Comparison of ENCODE assay signal across 14 mouse cellular contexts in the genomic region with DNA sequence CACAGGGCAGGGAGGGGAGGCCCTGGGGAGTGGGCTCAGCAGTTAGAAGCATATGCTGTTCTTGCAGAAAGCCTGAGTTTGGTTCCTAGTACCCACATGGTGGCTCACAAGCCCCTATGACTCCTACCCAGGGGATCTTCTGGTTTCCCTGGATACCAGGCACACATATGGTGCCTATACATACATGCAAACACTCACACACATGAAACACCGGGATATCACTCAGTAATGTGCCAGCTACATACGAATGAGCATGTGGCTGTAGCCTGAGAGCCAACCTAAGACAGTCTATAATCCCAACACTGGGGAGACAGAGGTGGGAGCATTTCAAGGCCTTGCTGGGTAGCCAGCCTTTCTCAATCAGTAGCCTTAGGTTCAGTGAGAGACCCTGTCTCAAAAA. TPM values are rescaled to one million over a fixed set of nuclear protein-coding genes. Genes with fewer than 3 reads are reported as not detected.
A peak's percentile ranks its signal among the peaks of the same experiment; 100 is the strongest.
DNase-seq lines count a peak whose midpoint lies in the region; ATAC-seq and TF ChIP-seq lines count a peak whose summit lies in the region.
"Had no signal": no experiment of that assay in that cellular context is flagged by ENCODE, and none has a peak within 500 bp of the region (broad histone marks: within the 10 kb centered on the region; RNA-seq: fewer than 3 reads in every experiment).

No protein-coding gene starts in this region.

- no peak for DNase-seq in kidney, postnatal 36 days
- no peak for DNase-seq in testis, postnatal 10 days (ENCODE audit: low spot score)
- no peak for DNase-seq in spleen, postnatal 36 days (ENCODE audit: low spot score in 2 of 2)
- no peak for DNase-seq in kidney, adult 2 months
- DNase-seq: B cell, adult 2 months; kidney, adult 9 months; right cerebral cortex, postnatal 14 days had no signal

- H3K4me1 ChIP-seq in kidney, embryonic 16.5 days (ENCODE audit: insufficient read depth, low read length), result peaks cover 8% of the 10 kb centered on the region; the same call in 1 of the 2 replicates
- peaks cover 24% of the 10 kb centered on the region for H3K4me1 ChIP-seq in embryonic facial prominence, embryonic 13.5 days
- peaks cover 23% of the 10 kb centered on the region for H3K4me1 ChIP-seq in hindbrain, embryonic 12.5 days
- peaks cover 15% of the 10 kb centered on the region for H3K4me1 ChIP-seq in limb, embryonic 15.5 days
- H3K4me1 ChIP-seq in kidney, adult 2 months (ENCODE audit: control insufficient read depth, insufficient read depth, low read length), result no peaks in the 10 kb centered on the region

- no peaks in the 10 kb centered on the region for H3K9me3 ChIP-seq in kidney, embryonic 16.5 days (ENCODE audit: low read length)
- no peaks in the 10 kb centered on the region for H3K9me3 ChIP-seq in embryonic facial prominence, embryonic 13.5 days
- no peaks in the 10 kb centered on the region for H3K9me3 ChIP-seq in hindbrain, embryonic 12.5 days (replicated peaks)
- no peaks in the 10 kb centered on the region for H3K9me3 ChIP-seq in limb, embryonic 15.5 days
- H3K9me3 ChIP-seq: G1E; liver, embryonic 15.5 days had no signal

- no peak overlapping the region for H3K4me3 ChIP-seq in kidney, embryonic 16.5 days (ENCODE audit: low read length)
- H3K4me3 ChIP-seq in embryonic facial prominence, embryonic 13.5 days, result peak overlapping the region; percentile 37; the same call in 1 of the 2 replicates
- no peak overlapping the region for H3K4me3 ChIP-seq in hindbrain, embryonic 12.5 days
- H3K4me3 ChIP-seq in limb, embryonic 15.5 days, result no peak overlapping the region
- no peak overlapping the region for H3K4me3 ChIP-seq in kidney, adult 2 months (ENCODE audit: insufficient read depth, low read depth, low read length)
- H3K4me3 ChIP-seq: liver, embryonic 15.5 days had no signal

- 90% methylated on average over 2 of the region's 2 CpGs for WGBS in kidney, embryonic 16.5 days
- 86% methylated on average over 2 of the region's 2 CpGs for WGBS in embryonic facial prominence, embryonic 13.5 days
- WGBS in hindbrain, embryonic 12.5 days, result 69% methylated on average over 2 of the region's 2 CpGs
- WGBS in limb, embryonic 15.5 days, result 89% methylated on average over 2 of the region's 2 CpGs
- WGBS in kidney, adult 2 months, result 96% methylated on average over 2 of the region's 2 CpGs

- ATAC-seq in kidney, embryonic 16.5 days (ENCODE audit: low FRiP score, low TSS enrichment), result no peak
- ATAC-seq in embryonic facial prominence, embryonic 13.5 days (ENCODE audit: insufficient number of reproducible peaks, insufficient read depth, low FRiP score, low TSS enrichment, low read depth), result no peak
- peak; percentile 64 for ATAC-seq in hindbrain, embryonic 12.5 days (ENCODE audit: low FRiP score)
- no peak for ATAC-seq in limb, embryonic 15.5 days (ENCODE audit: insufficient number of reproducible peaks, low FRiP score, low TSS enrichment, low read depth)

- no peaks in the 10 kb centered on the region for H3K36me3 ChIP-seq in kidney, embryonic 16.5 days (ENCODE audit: insufficient read depth, low read length)
- no peaks in the 10 kb centered on the region for H3K36me3 ChIP-seq in embryonic facial prominence, embryonic 13.5 days
- no peaks in the 10 kb centered on the region for H3K36me3 ChIP-seq in hindbrain, embryonic 12.5 days
- no peaks in the 10 kb centered on the region for H3K36me3 ChIP-seq in limb, embryonic 15.5 days
- no peaks in the 10 kb centered on the region for H3K36me3 ChIP-seq in kidney, adult 2 months (ENCODE audit: control insufficient read depth, insufficient read depth, low read length)
- H3K36me3 ChIP-seq: G1E; liver, embryonic 15.5 days had no signal

- TF ChIP-seq CTCF in kidney, adult 2 months (conservative IDR thresholded peaks at IDR 0.05; ENCODE audit: insufficient read depth, insufficient read length, low read depth, low read length), result no peak

- no peaks in the 10 kb centered on the region for H3K27me3 ChIP-seq in kidney, embryonic 16.5 days (ENCODE audit: insufficient read depth, low read length)
- H3K27me3 ChIP-seq in embryonic facial prominence, embryonic 13.5 days, result no peaks in the 10 kb centered on the region
- H3K27me3 ChIP-seq in hindbrain, embryonic 12.5 days, result no peaks in the 10 kb centered on the region
- H3K27me3 ChIP-seq in limb, embryonic 15.5 days, result no peaks in the 10 kb centered on the region
- no peaks in the 10 kb centered on the region for H3K27me3 ChIP-seq in kidney, adult 2 months (replicated peaks; ENCODE audit: control insufficient read depth, insufficient read depth, low read length)

- TF ChIP-seq POLR2A in kidney, adult 2 months (IDR thresholded peaks at IDR 0.05; ENCODE audit: low read depth, low read length), result no peak

- H3K27ac ChIP-seq in kidney, embryonic 16.5 days (ENCODE audit: low read length), result no peak overlapping the region
- peak overlapping the region; percentile 86 for H3K27ac ChIP-seq in embryonic facial prominence, embryonic 13.5 days
- H3K27ac ChIP-seq in hindbrain, embryonic 12.5 days, result 0 out of 2 replicates have a peak overlapping the region, but pooled peaks have one; percentile 7
- H3K27ac ChIP-seq in limb, embryonic 15.5 days, result peak overlapping the region; percentile 17; the same call in 1 of the 2 replicates
- H3K27ac ChIP-seq in kidney, adult 2 months (ENCODE audit: insufficient read depth, low read depth, low read length), result no peak overlapping the region

- no peak overlapping the region for H3K9ac ChIP-seq in kidney, embryonic 16.5 days (replicated peaks; ENCODE audit: low read length)
- 0 out of 2 replicates have a peak overlapping the region, but pooled peaks have one; percentile 63 for H3K9ac ChIP-seq in embryonic facial prominence, embryonic 13.5 days
- no peak overlapping the region for H3K9ac ChIP-seq in hindbrain, embryonic 12.5 days
- H3K9ac ChIP-seq in limb, embryonic 15.5 days, result no peak overlapping the region
- H3K9ac ChIP-seq: liver, embryonic 15.5 days had no signal

- H3K4me2 ChIP-seq in kidney, embryonic 16.5 days (replicated peaks; ENCODE audit: low read depth, low read length), result peak overlapping the region; percentile 56; the same call in 1 of the 2 replicates
- peak overlapping the region; percentile 59 for H3K4me2 ChIP-seq in embryonic facial prominence, embryonic 13.5 days
- H3K4me2 ChIP-seq in hindbrain, embryonic 12.5 days (replicated peaks), result no peak overlapping the region
- H3K4me2 ChIP-seq in limb, embryonic 15.5 days, result no peak overlapping the region
- H3K4me2 ChIP-seq: liver, embryonic 15.5 days had no signal

RNA-seq across cellular contexts. Expression of gene Slc30a10, which starts 28.1 kb away (rescaled TPM):
- polyA plus RNA-seq in kidney, embryonic 16.5 days (2015; fragmentation: Nextera tagmentation; extraction: Ambion mirVana), result 0.14 and 0.22 TPM in 2 replicates
- polyA plus RNA-seq in embryonic facial prominence, embryonic 13.5 days (2015; fragmentation: Nextera tagmentation; extraction: Ambion mirVana), result 0.31 and 0.44 TPM in 2 replicates
- 1.4 and 1.8 TPM in 2 replicates for polyA plus RNA-seq in hindbrain, embryonic 12.5 days (2016; fragmentation: Nextera tagmentation; extraction: Ambion mirVana)
- 0.22 and 0.45 TPM in 2 replicates for polyA plus RNA-seq in limb, embryonic 15.5 days (2015; fragmentation: Nextera tagmentation; extraction: Ambion mirVana)
- polyA plus RNA-seq in kidney, adult 2 months (2012; rRNA removed), result 0.01 TPM in 1 of 2 replicates, not detected in the other
- polyA plus RNA-seq: urinary bladder, adult 2 months had no signal

Comparison
In these comparisons a context has a peak if more than half of its experiments do, and no peak if none do; other contexts are left out.
1. H3K27ac ChIP-seq: peak in embryonic facial prominence, embryonic 13.5 days (single experiment), hindbrain, embryonic 12.5 days (single experiment) and limb, embryonic 15.5 days (single experiment); none in kidney, embryonic 16.5 days (single experiment) and kidney, adult 2 months (single experiment).
2. H3K4me2 ChIP-seq: peak in kidney, embryonic 16.5 days (single experiment) and embryonic facial prominence, embryonic 13.5 days (single experiment); none in hindbrain, embryonic 12.5 days (single experiment) and limb, embryonic 15.5 days (single experiment).